In genomic region chr11:53789277-53789676, GRCm38 (mm10) we compare ENCODE assay signal across 34 mouse cellular contexts. TPM values are rescaled to one million over a fixed set of nuclear protein-coding genes. Genes with fewer than 3 reads are reported as not detected.
DNase-seq lines count a peak whose midpoint lies in the region; ATAC-seq and TF ChIP-seq lines count a peak whose summit lies in the region.
"Had no signal": no experiment of that assay in that cellular context is flagged by ENCODE, and none has a peak within 500 bp of the region (broad histone marks: within the 10 kb centered on the region; RNA-seq: fewer than 3 reads in every experiment).

No protein-coding gene starts in this region.

- no peak overlapping the region for H3K4me3 ChIP-seq in gastrocnemius, adult 2 months
- no peak overlapping the region for H3K4me3 ChIP-seq in liver, postnatal 0 days (ENCODE audit: low read depth, low read length)
- no peak overlapping the region for H3K4me3 ChIP-seq in liver, embryonic 11.5 days (ENCODE audit: low read depth, low read length)
- no peak overlapping the region for H3K4me3 ChIP-seq in brown adipose tissue, adult 24 weeks (ENCODE audit: insufficient read depth, low read depth, low read length)
- H3K4me3 ChIP-seq: embryonic facial prominence, embryonic 15.5 days; erythroblast, embryonic 14.5 days; forebrain, embryonic 12.5 days; forebrain, embryonic 15.5 days; heart, embryonic 15.5 days; hindbrain, embryonic 10.5 days; hindbrain, embryonic 13.5 days; intestine, embryonic 15.5 days had no signal

- no peak for TF ChIP-seq CTCF in gastrocnemius, adult 2 months (IDR thresholded peaks at IDR 0.05)
- TF ChIP-seq CTCF in liver, postnatal 0 days (IDR thresholded peaks at IDR 0.05; ENCODE audit: low read depth), result no peak

- no peaks in the 10 kb centered on the region for H3K27me3 ChIP-seq in liver, postnatal 0 days (ENCODE audit: insufficient read depth, low read length)
- no peaks in the 10 kb centered on the region for H3K27me3 ChIP-seq in liver, embryonic 11.5 days (replicated peaks; ENCODE audit: control insufficient read depth, insufficient read depth, low read length)
- H3K27me3 ChIP-seq: CH12.LX; embryonic facial prominence, embryonic 15.5 days; forebrain, embryonic 12.5 days; forebrain, embryonic 15.5 days; heart, embryonic 15.5 days; hindbrain, embryonic 13.5 days; intestine, embryonic 15.5 days had no signal

- H3K27ac ChIP-seq in gastrocnemius, adult 2 months, result peak overlapping the region; percentile 83
- H3K27ac ChIP-seq in liver, postnatal 0 days (ENCODE audit: low read depth), result peak overlapping the region; percentile 49; the same call in 1 of the 2 replicates
- no peak overlapping the region for H3K27ac ChIP-seq in liver, embryonic 11.5 days (ENCODE audit: low read depth, low read length)
- H3K27ac ChIP-seq in brown adipose tissue, adult 24 weeks (replicated peaks; ENCODE audit: low read depth, low read length), result peak overlapping the region; percentile 16
- H3K27ac ChIP-seq: embryonic facial prominence, embryonic 15.5 days; forebrain, embryonic 12.5 days; forebrain, embryonic 15.5 days; heart, embryonic 15.5 days; hindbrain, embryonic 10.5 days; hindbrain, embryonic 13.5 days; intestine, embryonic 15.5 days had no signal

- peak; percentile 38 for ATAC-seq in liver, postnatal 0 days
- no peak for ATAC-seq in liver, embryonic 11.5 days (replicated peaks; ENCODE audit: low FRiP score)
- ATAC-seq: forebrain, embryonic 15.5 days; hindbrain, embryonic 16.5 days; intestine, embryonic 15.5 days had no signal

- H3K4me1 ChIP-seq in liver, postnatal 0 days (ENCODE audit: insufficient read depth), result peaks cover 39% of the 10 kb centered on the region
- H3K4me1 ChIP-seq in liver, embryonic 11.5 days (replicated peaks; ENCODE audit: control insufficient read depth, insufficient read depth, low read length), result peaks cover 4% of the 10 kb centered on the region
- peaks cover 38% of the 10 kb centered on the region for H3K4me1 ChIP-seq in brown adipose tissue, adult 24 weeks (ENCODE audit: control insufficient read depth, insufficient read depth, insufficient read length, low read length)
- H3K4me1 ChIP-seq: forebrain, embryonic 12.5 days; hindbrain, embryonic 13.5 days had no signal

- H3K36me3 ChIP-seq in liver, postnatal 0 days (replicated peaks; ENCODE audit: insufficient read depth, low read length), result no peaks in the 10 kb centered on the region
- no peaks in the 10 kb centered on the region for H3K36me3 ChIP-seq in liver, embryonic 11.5 days (ENCODE audit: control insufficient read depth, insufficient read depth, low read length)
- H3K36me3 ChIP-seq: embryonic facial prominence, embryonic 15.5 days; forebrain, embryonic 12.5 days; forebrain, embryonic 15.5 days; heart, embryonic 15.5 days; hindbrain, embryonic 10.5 days; hindbrain, embryonic 13.5 days; intestine, embryonic 15.5 days had no signal

- H3K4me2 ChIP-seq in liver, postnatal 0 days (ENCODE audit: low read depth, low read length), result no peak overlapping the region
- no peak overlapping the region for H3K4me2 ChIP-seq in liver, embryonic 11.5 days
- H3K4me2 ChIP-seq: embryonic facial prominence, embryonic 15.5 days; forebrain, embryonic 12.5 days; forebrain, embryonic 15.5 days; heart, embryonic 11.5 days; heart, embryonic 15.5 days; hindbrain, embryonic 13.5 days; intestine, embryonic 15.5 days had no signal

- no peaks in the 10 kb centered on the region for H3K9me3 ChIP-seq in liver, postnatal 0 days (ENCODE audit: low read length)
- no peaks in the 10 kb centered on the region for H3K9me3 ChIP-seq in liver, embryonic 11.5 days (ENCODE audit: control insufficient read depth, low read length)
- H3K9me3 ChIP-seq: embryonic facial prominence, embryonic 15.5 days; forebrain, embryonic 12.5 days; forebrain, embryonic 15.5 days; heart, embryonic 15.5 days; hindbrain, embryonic 10.5 days; hindbrain, embryonic 13.5 days; intestine, embryonic 15.5 days had no signal

- intact Hi-C loops in gastrocnemius, adult 2 months (cut with DNase I), result no loop called here

- DNase-seq in gastrocnemius, adult 2 months, result no peak
- no peak for DNase-seq in gastrocnemius, adult 8-10 months (ENCODE audit: low spot score in 2 of 2)
- peak; percentile 31 for DNase-seq in liver, postnatal 0 days
- no peak for DNase-seq in liver, embryonic 11.5 days (ENCODE audit: low spot score)
- DNase-seq in Muller cell, postnatal 12 days (ENCODE audit: inconsistent ontology term), result peak; percentile 85
- no peak for DNase-seq in embryo, embryonic 10.5 days (ENCODE audit: low spot score)
- DNase-seq in right cerebral cortex, postnatal 36 days (ENCODE audit: low spot score in 2 of 2), result no peak
- DNase-seq: adrenal gland, postnatal 10 days; adrenal gland, postnatal 36 days; B cell, adult 2 months; cerebellum, adult 11 months; cerebellum, adult 2 months; cerebellum, adult 9-11 months; cerebellum, postnatal 25 days; embryo, embryonic 11 days; gastrocnemius, postnatal 10 days; gastrocnemius, postnatal 36 days; heart, postnatal 10 days; heart, postnatal 36 days; kidney, adult 11 months; kidney, adult 9 months had no signal

- no peak; the same call in 1 of the 2 replicates for TF ChIP-seq EP300 in liver, postnatal 0 days (IDR thresholded peaks at IDR 0.05; ENCODE audit: low read depth)

- WGBS in liver, postnatal 0 days (ENCODE audit: insufficient replicate concordance), result 64% methylated on average over 3 of the region's 3 CpGs
- 64% methylated on average over 3 of the region's 3 CpGs for WGBS in liver, embryonic 11.5 days

- H3K9ac ChIP-seq in liver, postnatal 0 days (replicated peaks), result no peak overlapping the region
- no peak overlapping the region for H3K9ac ChIP-seq in liver, embryonic 11.5 days (ENCODE audit: low read depth, low read length)
- H3K9ac ChIP-seq: embryonic facial prominence, embryonic 15.5 days; forebrain, embryonic 12.5 days; forebrain, embryonic 15.5 days; heart, embryonic 15.5 days; hindbrain, embryonic 13.5 days; intestine, embryonic 15.5 days had no signal

RNA-seq across cellular contexts. Expression of gene Gm17334, which starts 16.3 kb away (rescaled TPM):
- under 1 TPM; 0.28 to 0.53 TPM for total RNA-seq in gastrocnemius, adult 2 months (2021)
- total RNA-seq in gastrocnemius, adult 8-10 months (2022), result under 1 TPM in 2 of 4 experiments, not detected in 2; 0.34 to 0.48 TPM
- 0.12 and 0.23 TPM in 2 replicates for polyA plus RNA-seq in liver, postnatal 0 days (2015; fragmentation: Nextera tagmentation; extraction: Ambion mirVana)
- polyA plus RNA-seq in liver, embryonic 11.5 days (2014; fragmentation: Nextera tagmentation; extraction: Ambion mirVana), result not detected in 2 replicates
- polyA plus RNA-seq in brown adipose tissue, adult 24 weeks (2012; ENCODE audit: insufficient read depth, insufficient read length, missing spikeins), result not detected in 2 replicates
- polyA plus RNA-seq: embryonic facial prominence, embryonic 11.5 days; erythroblast, embryonic 14.5 days; forebrain, embryonic 12.5 days; forebrain, embryonic 15.5 days; heart, embryonic 15.5 days; hindbrain, embryonic 10.5 days; hindbrain, embryonic 13.5 days; hindbrain, embryonic 16.5 days had no signal

RNA-seq across cellular contexts. Expression of gene Irf1, which starts 19.5 kb away (rescaled TPM):
- 1 to 10 TPM; 6.2 to 7.0 TPM for total RNA-seq in gastrocnemius, adult 2 months (2021)
- 1 to 10 TPM; 3.2 to 5.8 (median 4.4) TPM for total RNA-seq in gastrocnemius, adult 8-10 months (2022)
- 22.0 and 24.5 TPM in 2 replicates for polyA plus RNA-seq in liver, postnatal 0 days (2015; fragmentation: Nextera tagmentation; extraction: Ambion mirVana)
- 8.4 and 8.7 TPM in 2 replicates for polyA plus RNA-seq in liver, embryonic 11.5 days (2014; fragmentation: Nextera tagmentation; extraction: Ambion mirVana)
- 12.5 and 27.9 TPM in 2 replicates for polyA plus RNA-seq in brown adipose tissue, adult 24 weeks (2012; ENCODE audit: insufficient read depth, insufficient read length, missing spikeins)

Comparison
In these comparisons a context has a peak if more than half of its experiments do, and no peak if none do; other contexts are left out.
1. DNase-seq: peak in liver, postnatal 0 days (single experiment) and Muller cell, postnatal 12 days (single experiment); none in gastrocnemius, adult 2 months (single experiment), gastrocnemius, adult 8-10 months (0 of 2), liver, embryonic 11.5 days (single experiment), embryo, embryonic 10.5 days (single experiment) and right cerebral cortex, postnatal 36 days (0 of 2).